Mouse (Mus musculus) intestine, embryonic 14.5 days (tissue): ENCODE measurements around the gene Rere. TPM values are rescaled to one million over a fixed set of nuclear protein-coding genes. Genes with fewer than 3 reads are reported as not detected.

Source experiments
- ATAC-seq: fragments of 200-750 bp; cut with Nextera tagmentation; replicated peaks from 2 replicates; pipeline ENCODE4 v1.8.0; 2017; ENCODE audit warnings: low read depth, moderate number of reproducible peaks, moderate TSS enrichment, moderate library complexity; ENCODE audit not compliant: low FRiP score, low TSS enrichment
- DNase-seq: peaks from one replicate; pipeline ENCODE4 v3.0.0-alpha.2; 2018; ENCODE audit warnings: low spot score
- H3K27ac ChIP-seq: fragments of 300-500 bp; sonication (generic); 2 replicates; pipeline ENCODE4 v1.5.1; 2014; ENCODE audit warnings: low read depth, mild to moderate bottlenecking, control low read depth
- H3K27me3 ChIP-seq: fragments of 300-500 bp; sonication (generic); replicated peaks from 2 replicates; pipeline ENCODE4 v1.6.1; 2014; ENCODE audit warnings: low read length, control low read depth; ENCODE audit not compliant: control insufficient read depth, insufficient read depth
- H3K36me3 ChIP-seq: fragments of 300-500 bp; sonication (generic); 2 replicates; pipeline ENCODE4 v1.6.1; 2014; ENCODE audit warnings: low read length, control low read depth; ENCODE audit not compliant: control insufficient read depth, insufficient read depth
- H3K4me1 ChIP-seq: fragments of 300-500 bp; sonication (generic); replicated peaks from 2 replicates; pipeline ENCODE4 v1.6.1; 2014; ENCODE audit warnings: low read length, control low read depth, mixed read lengths; ENCODE audit not compliant: control insufficient read depth, insufficient read depth
- H3K4me2 ChIP-seq: fragments of 300-500 bp; sonication (generic); 2 replicates; pipeline ENCODE4 v1.6.1; 2014; ENCODE audit warnings: low read length
- H3K4me3 ChIP-seq: fragments of 300-500 bp; sonication (generic); 2 replicates; pipeline ENCODE4 v1.5.1; 2014; ENCODE audit warnings: low read depth, low read length, control low read depth, mixed read lengths
- H3K9ac ChIP-seq: fragments of 300-500 bp; sonication (generic); 2 replicates; pipeline ENCODE4 v1.6.1; 2014; ENCODE audit warnings: mild to moderate bottlenecking, low read length
- H3K9me3 ChIP-seq: fragments of 300-500 bp; sonication (generic); 2 replicates; pipeline ENCODE4 v1.6.1; 2016; ENCODE audit warnings: low read length, control low read depth; ENCODE audit not compliant: control insufficient read depth
- WGBS: fragments of 180-500 bp; shearing (Covaris S2); extraction: QIAGEN DNeasy Blood & Tissue Kit; methylation state at CpG from one replicate; pipeline ENCODE4 v1.1.7; 2014; 5-methylcytosine and 5-hydroxymethylcytosine counted together
- polyA plus RNA-seq: library from polyadenylated mRNA; unstranded; fragments of >200 nt; fragmentation: Nextera tagmentation; extraction: Ambion mirVana; gene quantifications from 2 replicates; pipeline ENCODE4 v1.2.1, GENCODE M21; 2014

Gene Rere
- polyA plus RNA-seq: 38.0 and 38.1 TPM in 2 replicates

DNA sequence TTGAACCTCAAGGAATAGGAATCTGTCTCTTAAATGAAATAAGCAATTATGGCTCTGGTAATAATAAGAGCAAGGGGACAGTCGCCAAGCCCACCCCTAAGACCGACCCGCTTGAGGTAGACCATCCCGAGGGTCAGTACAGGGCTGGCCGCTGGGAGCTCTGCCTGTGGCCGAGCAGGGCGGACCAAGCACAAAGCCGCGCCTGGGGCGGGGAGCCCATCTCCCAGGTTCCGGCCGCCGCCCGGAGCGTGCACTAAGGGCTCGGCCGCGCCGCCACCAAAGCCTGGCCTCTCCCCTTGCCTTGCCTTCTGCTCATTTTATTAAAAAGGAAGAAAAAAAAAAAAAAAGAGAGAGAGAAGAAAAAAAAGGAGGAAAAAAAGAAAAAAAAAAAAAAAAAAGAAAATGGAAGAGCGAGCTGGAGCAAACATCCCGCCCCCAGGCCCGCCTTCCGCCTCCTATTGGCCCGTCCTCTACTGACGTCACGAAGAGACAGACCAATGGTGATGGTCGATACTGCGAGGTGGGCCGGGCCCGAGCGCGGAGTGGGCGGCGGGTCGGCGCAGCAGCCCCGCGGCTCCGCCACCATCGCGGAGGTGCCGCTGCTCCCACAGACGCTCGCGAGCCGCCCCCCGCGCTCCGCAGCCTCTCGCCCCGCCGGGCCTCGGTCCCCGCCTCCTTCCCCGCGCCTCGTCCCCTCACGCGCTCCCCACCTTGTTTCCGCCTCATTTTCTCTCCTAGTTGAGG, at the start of gene Rere:
Gene Rere, plus strand, starts transcription at position 629 of the 744 bp plus-strand sequence.
- peak; percentile 98 for ATAC-seq
- peak within 1 kb of the TSS; percentile 63 for H3K4me2 ChIP-seq
- H3K9me3 ChIP-seq: no peaks in the 10 kb centered on the region

DNA sequence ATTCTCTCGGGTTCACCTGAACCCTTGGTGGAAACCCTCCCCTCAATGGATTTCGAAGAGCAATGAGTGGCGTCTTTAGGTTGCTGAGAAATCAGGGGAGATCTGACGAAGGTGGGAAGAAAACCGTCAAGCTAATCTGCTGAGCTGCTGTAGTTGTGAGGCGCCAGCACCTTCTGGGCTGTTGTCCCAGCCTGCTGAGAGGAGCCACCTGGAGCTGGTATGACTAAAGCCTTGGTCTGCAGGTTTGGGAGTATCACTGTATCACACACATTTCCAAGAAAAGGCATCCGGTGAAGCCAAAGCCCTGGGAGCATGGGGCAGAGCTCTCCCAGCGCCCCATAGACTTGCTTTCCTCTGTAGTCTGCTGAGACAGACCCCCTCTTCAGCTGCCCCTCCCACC, 49.6 kb upstream of the Rere start:
- 48% methylated on average over 8 of the region's 8 CpGs for WGBS
- no peak overlapping the region for H3K27ac ChIP-seq
- H3K4me1 ChIP-seq: peaks cover 24% of the 10 kb centered on the region
- no peaks in the 10 kb centered on the region for H3K27me3 ChIP-seq
- no peak overlapping the region for H3K4me3 ChIP-seq
- no peaks in the 10 kb centered on the region for H3K36me3 ChIP-seq
- no peak overlapping the region for H3K4me2 ChIP-seq
- no peak overlapping the region for H3K9ac ChIP-seq
- ATAC-seq: no peak
- no peak for DNase-seq
- H3K9me3 ChIP-seq: no peaks in the 10 kb centered on the region

More for the DNA sequence above, at the start of gene Rere:
- Histone ChIP-seq H3K27ac (peak within 1 kb of the TSS; percentile 98), H3K4me3 (peak within 1 kb of the TSS; percentile 96), H3K27me3 (no peaks in the 10 kb centered on the region), H3K9ac (peak within 1 kb of the TSS; percentile 97), H3K36me3 (no peaks in the 10 kb centered on the region), H3K4me1 (peaks cover 21% of the 10 kb centered on the region)
- WGBS: under 1% methylated on average over 58 of the region's 60 CpGs
- peak; percentile 100 for DNase-seq

DNA sequence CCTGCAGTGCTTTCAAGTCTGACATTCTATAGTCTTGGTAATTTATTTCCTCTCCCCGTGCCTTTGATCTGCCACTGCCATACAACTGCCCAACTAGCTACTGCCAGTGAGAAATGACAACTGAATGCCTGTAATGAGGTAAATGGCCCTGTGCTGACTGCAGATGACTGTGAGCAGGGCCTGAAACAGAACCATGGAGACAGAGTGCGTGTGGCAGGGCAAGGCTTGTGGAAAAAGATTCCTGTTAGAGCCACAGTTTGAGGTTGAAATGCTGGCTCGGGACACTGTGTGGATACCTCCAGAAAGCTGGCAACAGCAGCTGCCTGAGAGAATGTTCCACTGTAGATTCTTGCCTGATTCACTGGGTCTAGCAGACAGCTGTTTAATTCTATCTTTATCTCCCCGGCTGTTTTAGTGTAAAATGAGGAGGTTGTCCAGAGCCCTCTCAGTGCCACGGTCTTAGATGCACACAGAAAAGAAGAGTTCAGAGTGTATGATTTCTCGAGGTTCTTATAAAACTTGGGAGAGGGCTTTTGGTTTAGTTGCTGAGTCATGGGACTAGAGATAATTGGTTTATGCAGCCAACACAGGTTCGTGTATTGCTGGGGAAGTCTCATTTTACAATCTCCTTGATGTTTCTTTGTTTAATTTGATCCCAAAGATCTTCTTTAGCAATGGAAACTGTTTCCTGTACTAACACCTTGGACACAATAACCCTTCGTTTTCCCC, 46.7 kb upstream of the Rere start:
- WGBS: 41% methylated on average over 8 of the region's 8 CpGs
- peaks cover 5% of the 10 kb centered on the region for H3K36me3 ChIP-seq
- ATAC-seq: no peak
- DNase-seq: no peak
- no peaks in the 10 kb centered on the region for H3K27me3 ChIP-seq
- H3K27ac ChIP-seq: peak overlapping the region; percentile 14; the same call in 1 of the 2 replicates
- no peak overlapping the region for H3K9ac ChIP-seq
- H3K4me2 ChIP-seq: no peak overlapping the region
- H3K9me3 ChIP-seq: no peaks in the 10 kb centered on the region
- no peak overlapping the region for H3K4me3 ChIP-seq
- H3K4me1 ChIP-seq: peaks cover 36% of the 10 kb centered on the region

DNA sequence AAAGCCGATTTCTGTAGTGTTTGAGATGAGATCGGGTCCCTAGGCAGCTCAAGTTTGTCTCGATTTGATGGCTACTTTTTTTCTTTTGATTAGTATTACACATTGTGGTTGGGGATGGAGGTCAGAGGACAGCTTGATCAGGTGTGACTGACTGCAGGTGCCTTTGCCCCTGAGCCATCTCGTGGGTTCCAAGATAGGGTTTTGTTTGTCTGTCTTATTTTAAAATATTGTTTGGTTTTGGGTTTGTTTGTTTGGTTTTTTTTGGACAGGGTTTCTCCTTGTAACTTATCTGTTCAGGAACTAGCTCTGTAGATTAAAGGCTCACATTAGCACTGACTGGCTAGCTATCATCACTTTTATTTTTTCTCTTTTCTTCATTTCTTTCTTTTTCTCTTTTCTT, 45.9 kb upstream of the Rere start:
- no peak overlapping the region for H3K9ac ChIP-seq
- no peak overlapping the region for H3K4me2 ChIP-seq
- 88% methylated on average over 4 of the region's 4 CpGs for WGBS
- ATAC-seq: no peak
- H3K4me3 ChIP-seq: no peak overlapping the region
- no peak for DNase-seq
- H3K4me1 ChIP-seq: peaks cover 31% of the 10 kb centered on the region
- peaks cover 11% of the 10 kb centered on the region for H3K36me3 ChIP-seq
- H3K27me3 ChIP-seq: no peaks in the 10 kb centered on the region
- H3K27ac ChIP-seq: no peak overlapping the region
- no peaks in the 10 kb centered on the region for H3K9me3 ChIP-seq

DNA sequence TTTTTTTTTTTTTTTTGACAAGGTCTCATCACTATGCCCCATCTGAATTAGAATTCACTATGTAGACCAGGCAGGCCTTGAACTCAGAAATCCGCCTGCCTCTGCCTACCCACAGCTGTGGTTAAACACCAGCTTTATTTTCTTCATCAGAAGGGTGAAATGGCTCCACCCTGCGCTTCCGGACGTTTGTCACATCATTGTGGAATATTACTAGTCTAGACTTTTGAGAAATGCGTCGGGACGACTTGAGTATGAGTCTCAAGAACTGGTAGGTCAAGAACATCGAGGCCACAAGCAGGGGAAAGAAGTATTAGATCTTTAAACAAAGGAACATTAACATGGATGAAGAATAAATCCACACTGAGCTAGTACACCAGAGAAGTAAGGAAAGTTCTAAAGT, 45.4 kb upstream of the Rere start:
- H3K27me3 ChIP-seq: no peaks in the 10 kb centered on the region
- peak overlapping the region; percentile 97 for H3K4me3 ChIP-seq
- peak overlapping the region; percentile 88 for H3K9ac ChIP-seq
- ATAC-seq: no peak
- peaks cover 26% of the 10 kb centered on the region for H3K4me1 ChIP-seq
- 82% methylated on average over 8 of the region's 8 CpGs for WGBS
- H3K27ac ChIP-seq: peak overlapping the region; percentile 99
- H3K9me3 ChIP-seq: no peaks in the 10 kb centered on the region
- H3K36me3 ChIP-seq: peaks cover 15% of the 10 kb centered on the region
- DNase-seq: no peak
- peak overlapping the region; percentile 52 for H3K4me2 ChIP-seq

DNA sequence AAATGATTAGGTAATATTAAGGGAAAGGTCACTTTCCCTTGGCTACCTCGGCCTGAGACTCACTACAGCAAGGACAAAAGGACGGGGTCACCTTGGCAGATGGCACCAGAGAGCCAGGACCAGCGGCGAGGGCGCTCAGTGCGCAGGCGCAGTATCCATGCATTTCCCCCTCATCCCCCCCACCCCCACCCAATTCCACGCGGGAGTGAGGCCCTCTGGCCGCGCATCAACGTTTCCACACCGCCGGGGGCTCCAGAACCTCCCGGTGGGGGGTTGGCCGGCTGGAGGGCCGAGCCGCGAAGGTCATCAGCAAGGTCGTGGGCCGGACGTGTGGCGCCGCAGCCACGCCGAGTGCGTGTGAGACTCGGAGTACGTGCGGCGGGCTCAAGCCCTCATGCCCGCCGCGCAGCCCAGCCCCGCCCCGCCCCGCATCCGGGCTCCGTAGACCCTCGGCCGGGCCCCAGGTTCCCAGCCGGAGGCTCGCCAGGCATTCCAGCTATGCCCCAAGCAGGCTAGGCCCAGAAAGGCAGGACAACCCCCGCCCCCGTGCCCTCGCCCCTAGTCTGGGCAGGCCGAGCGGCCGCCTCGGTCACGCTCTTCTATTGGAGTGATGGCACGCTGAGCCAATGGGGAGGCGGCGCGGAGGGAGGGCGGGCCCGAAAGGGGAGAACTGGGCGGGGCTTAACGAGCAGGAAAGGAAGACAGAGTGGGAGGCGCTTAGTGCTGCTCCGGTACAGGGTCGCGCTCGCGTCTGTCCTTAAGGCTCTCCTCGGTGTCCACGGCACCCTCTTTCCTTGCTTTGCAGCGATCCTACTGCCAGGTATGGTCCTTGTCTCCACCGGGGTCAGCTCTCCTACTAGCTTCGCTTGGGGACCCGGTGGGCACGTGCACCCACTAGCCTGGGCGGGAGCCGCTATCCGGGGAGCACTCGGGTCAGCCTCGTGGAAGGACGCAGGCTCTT, 44.6 kb upstream of the Rere start, which contains the start of gene Eno1:
Gene Eno1, plus strand, starts transcription at position 201 of the 961 bp plus-strand sequence.
- Histone ChIP-seq H3K4me1 (peaks cover 32% of the 10 kb centered on the region), H3K27me3 (no peaks in the 10 kb centered on the region), H3K36me3 (peaks cover 23% of the 10 kb centered on the region), H3K4me2 (peak within 1 kb of the TSS; percentile 77), H3K9ac (peak within 1 kb of the TSS; percentile 88), H3K9me3 (no peaks in the 10 kb centered on the region), H3K4me3 (peak within 1 kb of the TSS; percentile 97), H3K27ac (peak within 1 kb of the TSS; percentile 99)
- under 1% methylated on average over 76 of the region's 78 CpGs for WGBS
- DNase-seq (peak; percentile 100), ATAC-seq (peak; percentile 97)

DNA sequence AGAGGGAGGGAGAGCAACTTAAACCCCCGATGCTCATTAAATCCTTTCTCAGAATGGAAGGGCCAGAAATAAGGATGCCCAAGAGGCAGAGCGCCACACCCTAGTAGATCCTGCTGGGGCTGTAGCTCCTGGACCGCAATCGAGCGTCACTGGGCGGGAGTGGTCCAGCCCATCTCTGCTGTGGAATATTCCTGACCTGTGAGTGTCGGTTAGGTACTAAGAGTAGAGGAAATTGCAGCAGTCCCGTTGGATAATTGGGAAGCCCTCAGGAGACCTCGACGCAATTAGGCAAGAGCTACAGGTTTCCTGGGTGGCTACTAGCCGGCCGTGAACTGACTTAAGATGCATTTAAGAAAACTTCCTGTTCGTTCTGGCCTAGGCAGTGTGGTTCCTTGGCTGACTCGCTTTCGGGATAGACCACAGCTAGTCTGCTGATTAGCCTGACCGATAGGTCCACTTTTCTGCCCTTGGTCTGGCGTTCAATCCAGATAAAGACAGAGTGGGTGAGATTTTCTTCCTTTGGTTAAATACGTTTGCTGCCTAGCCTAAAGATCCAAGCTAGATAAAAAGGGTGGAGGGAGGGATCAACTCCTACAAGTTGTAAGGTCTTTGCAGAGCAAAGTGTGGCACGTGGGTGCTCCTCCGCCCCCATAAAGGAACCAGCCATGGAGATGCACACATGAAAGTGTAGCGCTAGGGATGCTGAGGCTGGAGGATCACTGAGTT, 43.6 kb upstream of the Rere start:
- peak overlapping the region; percentile 97 for H3K4me3 ChIP-seq
- ATAC-seq: no peak
- no peaks in the 10 kb centered on the region for H3K9me3 ChIP-seq

More for the DNA sequence above, 43.6 kb upstream of the Rere start:
- H3K27ac ChIP-seq: peak overlapping the region; percentile 99
- peak; percentile 73 for DNase-seq
- H3K4me1 ChIP-seq: peaks cover 32% of the 10 kb centered on the region
- peaks cover 33% of the 10 kb centered on the region for H3K36me3 ChIP-seq
- peak overlapping the region; percentile 88 for H3K9ac ChIP-seq
- WGBS: under 1% methylated on average over 21 of the region's 21 CpGs
- H3K4me2 ChIP-seq: peak overlapping the region; percentile 77
- no peaks in the 10 kb centered on the region for H3K27me3 ChIP-seq
